Mouse (Mus musculus): ENCODE measurements around the gene Scube1. TPM values are rescaled to one million over a fixed set of nuclear protein-coding genes. Genes with fewer than 3 reads are reported as not detected.

Scube1 gene
- under 1 TPM in 1 of 26 experiments, not detected in 25; 0.41 TPM for total RNA-seq (2018; cell fraction: chromatin; rRNA removed)
- under 1 TPM in 2 of 26 experiments, not detected in 24; 0.03 to 0.07 TPM for total RNA-seq (2018; cell fraction: cytosol; rRNA removed)
- under 1 TPM in 1 of 26 experiments, not detected in 25; 0.25 TPM for total RNA-seq (2018; cell fraction: nucleus; rRNA removed)
- polyA plus RNA-seq (2018): not detected in 3 replicates

GRCm38 (mm10) chr15:83724886-83725269, at the start of gene Scube1:
TSS of gene Scube1 (minus strand) at chr15:83725021.
- no peak within 1 kb of the TSS for H3K4me3 ChIP-seq (ENCODE audit: inconsistent target)
- 2% methylated on average over 47 of the region's 51 CpGs for WGBS (ENCODE audit: missing documents)

GRCm38 (mm10) chr15:83772953-83773352, 48.1 kb upstream of the Scube1 start:
- WGBS (ENCODE audit: missing documents): 94% methylated on average over 4 of the region's 4 CpGs

More at GRCm38 (mm10) chr15:83724886-83725269, at the start of gene Scube1:
- Histone ChIP-seq H3K36me3 (ENCODE audit: inconsistent target) (no peaks in the 10 kb centered on the region), H3K79me2 (ENCODE audit: inconsistent target) (no peaks in the 10 kb centered on the region), H3K27ac (no peak within 1 kb of the TSS)

GRCm38 (mm10) chr15:83772460-83772859, 47.6 kb upstream of the Scube1 start:
- 66% methylated on average over 5 of the region's 5 CpGs for WGBS (ENCODE audit: missing documents)
- Histone ChIP-seq H3K4me3 (ENCODE audit: inconsistent target) (no peak overlapping the region), H3K27ac (no peak overlapping the region), H3K36me3 (ENCODE audit: inconsistent target) (no peaks in the 10 kb centered on the region), H3K79me2 (ENCODE audit: inconsistent target) (no peaks in the 10 kb centered on the region)

More at GRCm38 (mm10) chr15:83772953-83773352, 48.1 kb upstream of the Scube1 start:
- no peaks in the 10 kb centered on the region for H3K36me3 ChIP-seq (ENCODE audit: inconsistent target)
- no peak overlapping the region for H3K27ac ChIP-seq
- H3K79me2 ChIP-seq (ENCODE audit: inconsistent target): no peaks in the 10 kb centered on the region
- H3K4me3 ChIP-seq (ENCODE audit: inconsistent target): no peak overlapping the region

GRCm38 (mm10) chr15:83771346-83772053, 46.7 kb upstream of the Scube1 start:
- H3K79me2 ChIP-seq (ENCODE audit: inconsistent target): no peaks in the 10 kb centered on the region
- no peak overlapping the region for H3K4me3 ChIP-seq (ENCODE audit: inconsistent target)
- 80% methylated on average over 8 of the region's 8 CpGs for WGBS (ENCODE audit: missing documents)
- no peaks in the 10 kb centered on the region for H3K36me3 ChIP-seq (ENCODE audit: inconsistent target)
- no peak overlapping the region for H3K27ac ChIP-seq

- Histone ChIP-seq H3K36me3 (ENCODE audit: inconsistent target) (no peaks in the 10 kb centered on the region), H3K27ac (no peak overlapping the region), H3K79me2 (ENCODE audit: inconsistent target) (no peaks in the 10 kb centered on the region), H3K4me3 (ENCODE audit: inconsistent target) (no peak overlapping the region)
- 47% methylated on average over 5 of the region's 6 CpGs for WGBS (ENCODE audit: missing documents)
Measured at GRCm38 (mm10) chr15:83765388-83766029, 40.7 kb upstream of the Scube1 start.

GRCm38 (mm10) chr15:83761512-83761911, 36.7 kb upstream of the Scube1 start:
- WGBS (ENCODE audit: missing documents): 88% methylated on average over 13 of the region's 13 CpGs

GRCm38 (mm10) chr15:83760683-83761082, 35.9 kb upstream of the Scube1 start:
- Histone ChIP-seq H3K27ac (no peak overlapping the region), H3K4me3 (ENCODE audit: inconsistent target) (no peak overlapping the region)
- 8% methylated on average over 10 of the region's 10 CpGs for WGBS (ENCODE audit: missing documents)

More at GRCm38 (mm10) chr15:83761512-83761911, 36.7 kb upstream of the Scube1 start:
- Histone ChIP-seq H3K27ac (no peak overlapping the region), H3K79me2 (ENCODE audit: inconsistent target) (no peaks in the 10 kb centered on the region), H3K36me3 (ENCODE audit: inconsistent target) (no peaks in the 10 kb centered on the region), H3K4me3 (ENCODE audit: inconsistent target) (no peak overlapping the region)

GRCm38 (mm10) chr15:83758958-83759357, 34.1 kb upstream of the Scube1 start:
- H3K79me2 ChIP-seq (ENCODE audit: inconsistent target): no peaks in the 10 kb centered on the region
- WGBS (ENCODE audit: missing documents): 15% methylated on average over 3 of the region's 4 CpGs
- H3K4me3 ChIP-seq (ENCODE audit: inconsistent target): no peak overlapping the region
- no peaks in the 10 kb centered on the region for H3K36me3 ChIP-seq (ENCODE audit: inconsistent target)
- H3K27ac ChIP-seq: no peak overlapping the region

More at GRCm38 (mm10) chr15:83760683-83761082, 35.9 kb upstream of the Scube1 start:
- Histone ChIP-seq H3K36me3 (ENCODE audit: inconsistent target) (no peaks in the 10 kb centered on the region), H3K79me2 (ENCODE audit: inconsistent target) (no peaks in the 10 kb centered on the region)

GRCm38 (mm10) chr15:83756742-83757141, 31.9 kb upstream of the Scube1 start:
- Histone ChIP-seq H3K4me3 (ENCODE audit: inconsistent target) (no peak overlapping the region), H3K36me3 (ENCODE audit: inconsistent target) (no peaks in the 10 kb centered on the region), H3K79me2 (ENCODE audit: inconsistent target) (no peaks in the 10 kb centered on the region), H3K27ac (no peak overlapping the region)
- 27% methylated on average over 9 of the region's 9 CpGs for WGBS (ENCODE audit: missing documents)

GRCm38 (mm10) chr15:83749436-83749835, 24.6 kb upstream of the Scube1 start:
- Histone ChIP-seq H3K4me3 (ENCODE audit: inconsistent target) (no peak overlapping the region), H3K79me2 (ENCODE audit: inconsistent target) (no peaks in the 10 kb centered on the region), H3K36me3 (ENCODE audit: inconsistent target) (no peaks in the 10 kb centered on the region), H3K27ac (no peak overlapping the region)
- 55% methylated on average over 9 of the region's 9 CpGs for WGBS (ENCODE audit: missing documents)

- Histone ChIP-seq H3K4me3 (ENCODE audit: inconsistent target) (no peak overlapping the region), H3K79me2 (ENCODE audit: inconsistent target) (no peaks in the 10 kb centered on the region), H3K36me3 (ENCODE audit: inconsistent target) (no peaks in the 10 kb centered on the region), H3K27ac (no peak overlapping the region)
- 79% methylated on average over 6 of the region's 6 CpGs for WGBS (ENCODE audit: missing documents)
Measured at GRCm38 (mm10) chr15:83748986-83749385, 24.2 kb upstream of the Scube1 start.

- Histone ChIP-seq H3K79me2 (ENCODE audit: inconsistent target) (no peaks in the 10 kb centered on the region), H3K36me3 (ENCODE audit: inconsistent target) (no peaks in the 10 kb centered on the region), H3K27ac (no peak overlapping the region), H3K4me3 (ENCODE audit: inconsistent target) (no peak overlapping the region)
- WGBS (ENCODE audit: missing documents): 81% methylated on average over 16 of the region's 16 CpGs
Measured at GRCm38 (mm10) chr15:83746311-83746710, 21.5 kb upstream of the Scube1 start.

GRCm38 (mm10) chr15:83742018-83742417, 17.2 kb upstream of the Scube1 start:
- 80% methylated on average over 1 of the region's 1 CpGs for WGBS (ENCODE audit: missing documents)
- Histone ChIP-seq H3K79me2 (ENCODE audit: inconsistent target) (no peaks in the 10 kb centered on the region), H3K27ac (no peak overlapping the region), H3K4me3 (ENCODE audit: inconsistent target) (no peak overlapping the region), H3K36me3 (ENCODE audit: inconsistent target) (no peaks in the 10 kb centered on the region)

- 58% methylated on average over 21 of the region's 21 CpGs for WGBS (ENCODE audit: missing documents)
- no peak overlapping the region for H3K27ac ChIP-seq
- no peaks in the 10 kb centered on the region for H3K36me3 ChIP-seq (ENCODE audit: inconsistent target)
- H3K79me2 ChIP-seq (ENCODE audit: inconsistent target): no peaks in the 10 kb centered on the region
- H3K4me3 ChIP-seq (ENCODE audit: inconsistent target): no peak overlapping the region
Measured at GRCm38 (mm10) chr15:83740676-83741422, 16.0 kb upstream of the Scube1 start.

All from macrophage (primary cell).